In genomic region chr4:155907003-155907402, GRCm38 (mm10) we compare ENCODE assay signal across 16 mouse cellular contexts. TPM values are rescaled to one million over a fixed set of nuclear protein-coding genes. Genes with fewer than 3 reads are reported as not detected.
A peak's percentile ranks its signal among the peaks of the same experiment; 100 is the strongest.
DNase-seq lines count a peak whose midpoint lies in the region; TF ChIP-seq lines count a peak whose summit lies in the region.
"Had no signal": no experiment of that assay in that cellular context is flagged by ENCODE, and none has a peak within 500 bp of the region (broad histone marks: within the 10 kb centered on the region; RNA-seq: fewer than 3 reads in every experiment).

No protein-coding gene starts in this region.

- no peak overlapping the region for H3K4me3 ChIP-seq in gastrocnemius, adult 2 months
- H3K4me3 ChIP-seq in layer of hippocampus, adult 2 months: no peak overlapping the region
- H3K4me3 ChIP-seq: heart, embryonic 15.5 days; left cerebral cortex, adult 2 months; limb, embryonic 13.5 days; liver, embryonic 15.5 days had no signal

- TF ChIP-seq CTCF in gastrocnemius, adult 2 months (IDR thresholded peaks at IDR 0.05): no peak
- no peak for TF ChIP-seq CTCF in layer of hippocampus, adult 2 months (conservative IDR thresholded peaks at IDR 0.05)

- intact Hi-C loops in gastrocnemius, adult 2 months (cut with DNase I): no loop called here

- no peak overlapping the region for H3K27ac ChIP-seq in gastrocnemius, adult 2 months
- H3K27ac ChIP-seq in layer of hippocampus, adult 2 months: no peak overlapping the region
- H3K27ac ChIP-seq: heart, embryonic 15.5 days; left cerebral cortex, adult 2 months; limb, embryonic 13.5 days; liver, embryonic 15.5 days had no signal

- DNase-seq in gastrocnemius, adult 2 months: peak; percentile 13
- no peak for DNase-seq in gastrocnemius, adult 18-20 months (ENCODE audit: low spot score)
- DNase-seq in layer of hippocampus, postnatal 10 days (ENCODE audit: low spot score in 2 of 2): peak; percentile 4 to 11
- DNase-seq in layer of hippocampus, adult 2 months (ENCODE audit: low spot score in 2 of 2): no peak
- DNase-seq in right cerebral cortex, postnatal 10 days (ENCODE audit: low spot score in 2 of 2): peak; percentile 18 to 24
- DNase-seq in right cerebral cortex, postnatal 14 days: no peak
- no peak for DNase-seq in spleen, postnatal 10 days (ENCODE audit: low spot score in 2 of 2)
- DNase-seq: cerebellum, adult 8-10 months; forebrain, postnatal 0 days; gastrocnemius, postnatal 36 days; lung, postnatal 14 days; thymus, postnatal 36 days had no signal

RNA-seq across cellular contexts. Expression of gene Acap3, which starts 15.4 kb away (rescaled TPM):
- 1 to 10 TPM; 7.5 to 8.0 TPM for total RNA-seq in gastrocnemius, adult 2 months (2021)
- 1 to 10 TPM; 6.6 to 7.3 TPM for total RNA-seq in gastrocnemius, adult 18-20 months (2021)
- total RNA-seq in layer of hippocampus, postnatal 10 days (2021): 100 to 1,000 TPM; 145 to 162 TPM
- 100 to 1,000 TPM; 121 to 129 TPM for total RNA-seq in layer of hippocampus, adult 2 months (2021)

RNA-seq across cellular contexts. Expression of gene Pusl1, which starts 15.4 kb away (rescaled TPM):
- total RNA-seq in gastrocnemius, adult 2 months (2021): 10 to 100 TPM; 10.5 to 13.4 TPM
- 10 to 100 TPM; 11.2 to 13.2 TPM for total RNA-seq in gastrocnemius, adult 18-20 months (2021)
- 10 to 100 TPM; 68.1 to 77.0 TPM for total RNA-seq in layer of hippocampus, postnatal 10 days (2021)
- 10 to 100 TPM; 62.3 to 68.1 TPM for total RNA-seq in layer of hippocampus, adult 2 months (2021)

RNA-seq across cellular contexts. Expression of gene Ube2j2, which starts 36.6 kb away (rescaled TPM):
- total RNA-seq in gastrocnemius, adult 2 months (2021): 10 to 100 TPM; 62.8 to 64.5 TPM
- 10 to 100 TPM; 62.3 to 66.4 TPM for total RNA-seq in gastrocnemius, adult 18-20 months (2021)
- total RNA-seq in layer of hippocampus, postnatal 10 days (2021): 10 to 100 TPM; 93.3 to 97.5 TPM
- 10 to 100 TPM; 69.8 to 71.2 TPM for total RNA-seq in layer of hippocampus, adult 2 months (2021)

RNA-seq across cellular contexts. Expression of gene Ints11, which starts 37.7 kb away (rescaled TPM):
- 10 to 100 TPM; 14.9 to 17.3 TPM for total RNA-seq in gastrocnemius, adult 2 months (2021)
- total RNA-seq in gastrocnemius, adult 18-20 months (2021): 10 to 100 TPM; 13.9 to 14.0 TPM
- total RNA-seq in layer of hippocampus, postnatal 10 days (2021): 10 to 100 TPM; 35.9 to 41.0 TPM
- total RNA-seq in layer of hippocampus, adult 2 months (2021): 10 to 100 TPM; 33.7 to 35.8 TPM

RNA-seq across cellular contexts. Expression of gene Cptp, which starts 37.8 kb away (rescaled TPM):
- total RNA-seq in gastrocnemius, adult 2 months (2021): 10 to 100 TPM; 13.6 to 18.0 TPM
- total RNA-seq in gastrocnemius, adult 18-20 months (2021): 10 to 100 TPM; 13.0 to 16.2 TPM
- 10 to 100 TPM; 28.1 to 32.2 TPM for total RNA-seq in layer of hippocampus, postnatal 10 days (2021)
- total RNA-seq in layer of hippocampus, adult 2 months (2021): 10 to 100 TPM; 29.2 to 31.7 TPM

Comparison
In these comparisons a context has a peak if more than half of its experiments do, and no peak if none do; other contexts are left out.
1. DNase-seq: peak in gastrocnemius, adult 2 months (single experiment), layer of hippocampus, postnatal 10 days (2 of 2) and right cerebral cortex, postnatal 10 days (2 of 2); none in gastrocnemius, adult 18-20 months (single experiment), layer of hippocampus, adult 2 months (0 of 2), right cerebral cortex, postnatal 14 days (single experiment) and spleen, postnatal 10 days (0 of 2).
2. RNA of gene Acap3, which starts 15.4 kb away (total RNA-seq): 145 to 162 TPM in layer of hippocampus, postnatal 10 days and 121 to 129 TPM in layer of hippocampus, adult 2 months; 7.5 to 8.0 TPM in gastrocnemius, adult 2 months and 6.6 to 7.3 TPM in gastrocnemius, adult 18-20 months; every median in the first group is over 10 times any median in the second.
3. RNA of gene Pusl1, which starts 15.4 kb away (total RNA-seq): 68.1 to 77.0 TPM in layer of hippocampus, postnatal 10 days and 62.3 to 68.1 TPM in layer of hippocampus, adult 2 months; 10.5 to 13.4 TPM in gastrocnemius, adult 2 months and 11.2 to 13.2 TPM in gastrocnemius, adult 18-20 months; every median in the first group is over 4 times any median in the second.